8 mouse cellular contexts compared by ENCODE assay signal in genomic region chr16:39056061-39056460, GRCm38 (mm10).
DNase-seq lines count a peak whose midpoint lies in the region; ATAC-seq and TF ChIP-seq lines count a peak whose summit lies in the region.

No protein-coding gene starts in this region.

- TF ChIP-seq POLR2A in cortical plate, adult 2 months (IDR thresholded peaks at IDR 0.05; ENCODE audit: extremely low read depth, insufficient read depth, low read length) = no peak

- H3K9me3 ChIP-seq in heart, embryonic 12.5 days (replicated peaks) = 0 out of 2 replicates have a peak, but pooled peaks cover 4% of the 10 kb centered on the region
- H3K9me3 ChIP-seq in ES-E14 (ENCODE audit: control insufficient read depth, insufficient read depth, low read depth, low read length) = no peaks in the 10 kb centered on the region
- H3K9me3 ChIP-seq in liver, embryonic 11.5 days (ENCODE audit: control insufficient read depth, low read length) = no peaks in the 10 kb centered on the region

- H3K4me2 ChIP-seq in heart, embryonic 12.5 days = peak overlapping the region; percentile 64; the same call in 1 of the 2 replicates
- no peak overlapping the region for H3K4me2 ChIP-seq in liver, embryonic 11.5 days

- no peaks in the 10 kb centered on the region for H3K27me3 ChIP-seq in heart, embryonic 12.5 days (replicated peaks)
- no peaks in the 10 kb centered on the region for H3K27me3 ChIP-seq in liver, embryonic 11.5 days (replicated peaks; ENCODE audit: control insufficient read depth, insufficient read depth, low read length)

- TF ChIP-seq CTCF in cortical plate, adult 2 months (IDR thresholded peaks at IDR 0.05; ENCODE audit: extremely low read depth, insufficient read depth, low read length) = peak; percentile 60

- H3K4me1 ChIP-seq in heart, embryonic 12.5 days (replicated peaks) = peaks cover 11% of the 10 kb centered on the region
- H3K4me1 ChIP-seq in ES-E14 (ENCODE audit: control insufficient read depth in 2 of 2, insufficient read depth in 2 of 2, low read length in 2 of 2, poor library complexity in 1 of 2) = peaks cover 0 to 6% of the 10 kb centered on the region in 2 experiments; a peak in 2 of 4 replicates
- H3K4me1 ChIP-seq in cortical plate, adult 2 months (ENCODE audit: control insufficient read depth, insufficient read depth, low read length) = no peaks in the 10 kb centered on the region
- no peaks in the 10 kb centered on the region for H3K4me1 ChIP-seq in liver, embryonic 11.5 days (replicated peaks; ENCODE audit: control insufficient read depth, insufficient read depth, low read length)

- no peak overlapping the region for H3K9ac ChIP-seq in heart, embryonic 12.5 days
- no peak overlapping the region for H3K9ac ChIP-seq in ES-E14 (ENCODE audit: insufficient read depth, low read depth, low read length, poor library complexity, severe bottlenecking)
- no peak overlapping the region for H3K9ac ChIP-seq in liver, embryonic 11.5 days (ENCODE audit: low read depth, low read length)

- WGBS in heart, embryonic 12.5 days = 20% methylated on average over 6 of the region's 6 CpGs
- 18% methylated on average over 6 of the region's 6 CpGs for WGBS in liver, embryonic 11.5 days

- no peak overlapping the region for H3K4me3 ChIP-seq in heart, embryonic 12.5 days
- H3K4me3 ChIP-seq in ES-E14 (ENCODE audit: insufficient read depth in 1 of 2, low read depth in 1 of 2, low read length in 2 of 2, poor library complexity in 1 of 2, severe bottlenecking in 1 of 2) = peak overlapping the region in 1 of 2 experiments; percentile 20; a peak in 2 of 4 replicates
- H3K4me3 ChIP-seq in cortical plate, adult 2 months (ENCODE audit: insufficient read depth, low read length) = no peak overlapping the region
- no peak overlapping the region for H3K4me3 ChIP-seq in liver, embryonic 11.5 days (ENCODE audit: low read depth, low read length)

- no peak for ATAC-seq in heart, embryonic 12.5 days (ENCODE audit: insufficient number of reproducible peaks, low FRiP score)
- ATAC-seq in liver, embryonic 11.5 days (replicated peaks; ENCODE audit: low FRiP score) = 0 out of 2 replicates have a peak, but pooled peaks have one; percentile 29

- in situ Hi-C loops in ES-E14 (cut with MboI; ENCODE audit: low sequenced_read_pairs in 2 of 2, unreplicated experiment in 2 of 2) = loop anchor here (10.0 to 25.0 kb wide), 3 partner anchors 201 to 719 kb away; partner anchors contain the start of genes Cox17 (in 1 of the 2), Gm21987 (in 1 of the 2) and Maats1 (in 1 of the 2)

- no peak overlapping the region for H3K27ac ChIP-seq in heart, embryonic 12.5 days (ENCODE audit: poor library complexity, severe bottlenecking)
- H3K27ac ChIP-seq in ES-E14 (ENCODE audit: insufficient read depth, low read depth, low read length, poor library complexity, severe bottlenecking) = no peak overlapping the region
- H3K27ac ChIP-seq in cortical plate, adult 2 months (ENCODE audit: insufficient read depth, low read length) = no peak overlapping the region
- H3K27ac ChIP-seq in liver, embryonic 11.5 days (ENCODE audit: low read depth, low read length) = no peak overlapping the region

- no peaks in the 10 kb centered on the region for H3K36me3 ChIP-seq in heart, embryonic 12.5 days
- H3K36me3 ChIP-seq in ES-E14 (ENCODE audit: control insufficient read depth, insufficient read depth, low read length, poor library complexity, severe bottlenecking) = no peaks in the 10 kb centered on the region
- no peaks in the 10 kb centered on the region for H3K36me3 ChIP-seq in liver, embryonic 11.5 days (ENCODE audit: control insufficient read depth, insufficient read depth, low read length)

- DNase-seq in heart, adult 8-10 months (ENCODE audit: low spot score) = no peak
- DNase-seq in ES-E14 (ENCODE audit: low read depth, low spot score) = peak; percentile 72
- peak; percentile 24 to 40 for DNase-seq in kidney, adult 8-10 months
- DNase-seq in liver, embryonic 11.5 days (ENCODE audit: low spot score) = no peak
- peak; percentile 44 to 55 for DNase-seq in right cerebral cortex, postnatal 10 days (ENCODE audit: low spot score in 2 of 2)
- DNase-seq in thymus, postnatal 10 days (ENCODE audit: low spot score in 2 of 2) = no peak

TF ChIP-seq in ES-E14, 5 proteins besides CTCF, POLR2A, EP300 and RAD21:
- TF ChIP-seq ZC3H11A (IDR thresholded peaks at IDR 0.05; ENCODE audit: borderline replicate concordance, low read depth, low read length) = peak; percentile 35; the same call in 1 of the 2 replicates
- no peak for TF ChIP-seq MAFK (IDR thresholded peaks at IDR 0.05; ENCODE audit: insufficient read depth, low read depth, low read length)

Comparison
In these comparisons a context has a peak if more than half of its experiments do, and no peak if none do; other contexts are left out.
1. DNase-seq: peak in ES-E14 (single experiment), kidney, adult 8-10 months (2 of 2) and right cerebral cortex, postnatal 10 days (2 of 2); none in heart, adult 8-10 months (single experiment), liver, embryonic 11.5 days (single experiment) and thymus, postnatal 10 days (0 of 2).